Mouse (Mus musculus) heart, embryonic 10.5 days (tissue): ENCODE measurements around the gene Ss18l1. TPM values are rescaled to one million over a fixed set of nuclear protein-coding genes. Genes with fewer than 3 reads are reported as not detected.
A peak's percentile ranks its signal among the peaks of the same experiment; 100 is the strongest.

Source experiments
- DNase-seq: peaks from one replicate; pipeline ENCODE4 v3.0.0-alpha.2; 2017; ENCODE audit warnings: low spot score
- H3K27ac ChIP-seq: fragments of 300-500 bp; sonication (generic); 2 replicates; pipeline ENCODE4 v1.5.1; 2016; ENCODE audit warnings: mild to moderate bottlenecking
- H3K27me3 ChIP-seq: fragments of 300-500 bp; sonication (generic); 2 replicates; pipeline ENCODE4 v1.6.1; 2016; ENCODE audit warnings: mild to moderate bottlenecking; ENCODE audit not compliant: poor library complexity, insufficient read depth, severe bottlenecking
- H3K36me3 ChIP-seq: fragments of 300-500 bp; sonication (generic); 2 replicates; pipeline ENCODE4 v1.6.1; 2016; ENCODE audit warnings: mild to moderate bottlenecking, moderate library complexity
- H3K4me1 ChIP-seq: fragments of 300-500 bp; sonication (generic); 2 replicates; pipeline ENCODE4 v1.6.1; 2016; ENCODE audit warnings: mild to moderate bottlenecking
- H3K4me3 ChIP-seq: fragments of 300-500 bp; sonication (generic); 2 replicates; pipeline ENCODE4 v1.5.1; 2016; ENCODE audit warnings: mild to moderate bottlenecking, moderate library complexity
- H3K9me3 ChIP-seq: fragments of 300-500 bp; sonication (generic); 2 replicates; pipeline ENCODE4 v1.6.1; 2016; ENCODE audit warnings: mild to moderate bottlenecking, moderate library complexity
- WGBS: fragments of 180-500 bp; shearing (Covaris S2); methylation state at CpG from one replicate; pipeline ENCODE4 v1.1.7; 2016; 5-methylcytosine and 5-hydroxymethylcytosine counted together
- polyA plus RNA-seq: library from polyadenylated mRNA; unstranded; fragments of >200 nt; fragmentation: Nextera tagmentation; extraction: Ambion mirVana; gene quantifications from 2 replicates; pipeline ENCODE4 v1.2.1, GENCODE M21; 2016

The Ss18l1 gene
- 3.5 and 4.4 TPM in 2 replicates for polyA plus RNA-seq

GRCm38 (mm10) chr2:180042256-180042857 is at the start of gene Ss18l1, which contains the start of gene Psma7:
Ss18l1 (plus strand) TSS chr2:180042509.
Psma7 (minus strand) TSS chr2:180042433.
- Histone ChIP-seq H3K27ac (peak within 1 kb of the TSS; percentile 96), H3K36me3 (peaks cover 23% of the 10 kb centered on the region), H3K9me3 (no peaks in the 10 kb centered on the region), H3K4me1 (peaks cover 27% of the 10 kb centered on the region), H3K27me3 (no peaks in the 10 kb centered on the region), H3K4me3 (peak within 1 kb of the TSS; percentile 97)
- DNase-seq, result peak; percentile 95
- WGBS, result under 1% methylated on average over 78 of the region's 78 CpGs

GRCm38 (mm10) chr2:179993071-179993470 is 49.2 kb upstream of the Ss18l1 start:
- 72% methylated on average over 5 of the region's 5 CpGs for WGBS
- Histone ChIP-seq H3K4me1 (peaks cover 4% of the 10 kb centered on the region; the same call in 1 of the 2 replicates), H3K27ac (no peak overlapping the region), H3K27me3 (no peaks in the 10 kb centered on the region), H3K4me3 (no peak overlapping the region), H3K36me3 (no peaks in the 10 kb centered on the region), H3K9me3 (no peaks in the 10 kb centered on the region)
- peak; percentile 63 for DNase-seq

- peak; percentile 45 for DNase-seq
Measured at GRCm38 (mm10) chr2:179998431-179998830, 43.9 kb upstream of the Ss18l1 start.

GRCm38 (mm10) chr2:180001635-180002034 is 40.7 kb upstream of the Ss18l1 start:
- H3K27me3 ChIP-seq, result peaks cover 10% of the 10 kb centered on the region; the same call in 1 of the 2 replicates
- no peaks in the 10 kb centered on the region for H3K36me3 ChIP-seq
- H3K4me1 ChIP-seq, result no peaks in the 10 kb centered on the region
- H3K27ac ChIP-seq, result no peak overlapping the region
- DNase-seq, result peak; percentile 66
- no peaks in the 10 kb centered on the region for H3K9me3 ChIP-seq
- H3K4me3 ChIP-seq, result no peak overlapping the region
- 85% methylated on average over 9 of the region's 9 CpGs for WGBS

More at GRCm38 (mm10) chr2:179998431-179998830, 43.9 kb upstream of the Ss18l1 start:
- 61% methylated on average over 4 of the region's 4 CpGs for WGBS
- no peaks in the 10 kb centered on the region for H3K36me3 ChIP-seq
- no peak overlapping the region for H3K27ac ChIP-seq
- no peak overlapping the region for H3K4me3 ChIP-seq
- no peaks in the 10 kb centered on the region for H3K4me1 ChIP-seq
- no peaks in the 10 kb centered on the region for H3K9me3 ChIP-seq
- no peaks in the 10 kb centered on the region for H3K27me3 ChIP-seq

GRCm38 (mm10) chr2:180005656-180006351 is 36.5 kb upstream of the Ss18l1 start:
- peaks cover 10% of the 10 kb centered on the region; the same call in 1 of the 2 replicates for H3K27me3 ChIP-seq
- H3K4me1 ChIP-seq, result no peaks in the 10 kb centered on the region
- 50% methylated on average over 5 of the region's 5 CpGs for WGBS
- H3K36me3 ChIP-seq, result no peaks in the 10 kb centered on the region
- H3K9me3 ChIP-seq, result peaks cover 3% of the 10 kb centered on the region; the same call in 1 of the 2 replicates
- H3K27ac ChIP-seq, result no peak overlapping the region
- DNase-seq, result no peak
- no peak overlapping the region for H3K4me3 ChIP-seq

- DNase-seq, result peak; percentile 64
- 39% methylated on average over 8 of the region's 9 CpGs for WGBS
- Histone ChIP-seq H3K27ac (no peak overlapping the region), H3K4me1 (no peaks in the 10 kb centered on the region), H3K36me3 (no peaks in the 10 kb centered on the region), H3K27me3 (peaks cover 10% of the 10 kb centered on the region; the same call in 1 of the 2 replicates), H3K4me3 (no peak overlapping the region), H3K9me3 (peaks cover 3% of the 10 kb centered on the region; the same call in 1 of the 2 replicates)
Measured at GRCm38 (mm10) chr2:180006352-180007017, 35.8 kb upstream of the Ss18l1 start.

- WGBS, result 86% methylated on average over 7 of the region's 7 CpGs
- Histone ChIP-seq H3K9me3 (peaks cover 3% of the 10 kb centered on the region; the same call in 1 of the 2 replicates), H3K36me3 (no peaks in the 10 kb centered on the region), H3K4me1 (no peaks in the 10 kb centered on the region), H3K4me3 (no peak overlapping the region), H3K27me3 (peaks cover 8% of the 10 kb centered on the region; the same call in 1 of the 2 replicates), H3K27ac (no peak overlapping the region)
- peak; percentile 43 for DNase-seq
Measured at GRCm38 (mm10) chr2:180010686-180011085, 31.6 kb upstream of the Ss18l1 start.

- 79% methylated on average over 6 of the region's 6 CpGs for WGBS
- peak; percentile 41 for DNase-seq
- Histone ChIP-seq H3K27ac (no peak overlapping the region), H3K4me3 (no peak overlapping the region), H3K4me1 (no peaks in the 10 kb centered on the region), H3K36me3 (no peaks in the 10 kb centered on the region), H3K27me3 (peaks cover 1% of the 10 kb centered on the region; the same call in 1 of the 2 replicates), H3K9me3 (peaks cover 3% of the 10 kb centered on the region; the same call in 1 of the 2 replicates)
Measured at GRCm38 (mm10) chr2:180011370-180011769, 30.9 kb upstream of the Ss18l1 start.

GRCm38 (mm10) chr2:180013686-180014085 is 28.6 kb upstream of the Ss18l1 start:
- Histone ChIP-seq H3K27me3 (peaks cover 6% of the 10 kb centered on the region), H3K4me3 (no peak overlapping the region), H3K27ac (no peak overlapping the region), H3K36me3 (no peaks in the 10 kb centered on the region), H3K9me3 (peaks cover 3% of the 10 kb centered on the region; the same call in 1 of the 2 replicates), H3K4me1 (peaks cover 5% of the 10 kb centered on the region; the same call in 1 of the 2 replicates)
- WGBS, result 85% methylated on average over 7 of the region's 7 CpGs
- DNase-seq, result peak; percentile 16

- H3K9me3 ChIP-seq, result no peaks in the 10 kb centered on the region
- no peak overlapping the region for H3K27ac ChIP-seq
- H3K4me1 ChIP-seq, result peaks cover 9% of the 10 kb centered on the region; the same call in 1 of the 2 replicates
- no peak for DNase-seq
- WGBS, result 70% methylated on average over 4 of the region's 4 CpGs
- no peaks in the 10 kb centered on the region for H3K36me3 ChIP-seq
- no peak overlapping the region for H3K4me3 ChIP-seq
- H3K27me3 ChIP-seq, result peaks cover 43% of the 10 kb centered on the region
Measured at GRCm38 (mm10) chr2:180017632-180018031, 24.7 kb upstream of the Ss18l1 start.

- Histone ChIP-seq H3K27me3 (peaks cover 52% of the 10 kb centered on the region), H3K4me3 (no peak overlapping the region), H3K9me3 (no peaks in the 10 kb centered on the region), H3K4me1 (peaks cover 13% of the 10 kb centered on the region; the same call in 1 of the 2 replicates), H3K36me3 (no peaks in the 10 kb centered on the region), H3K27ac (no peak overlapping the region)
- WGBS, result 74% methylated on average over 9 of the region's 9 CpGs
- DNase-seq, result no peak
Measured at GRCm38 (mm10) chr2:180018573-180018972, 23.7 kb upstream of the Ss18l1 start.

GRCm38 (mm10) chr2:180020091-180020661 is 22.1 kb upstream of the Ss18l1 start:
- Histone ChIP-seq H3K9me3 (no peaks in the 10 kb centered on the region), H3K4me3 (no peak overlapping the region), H3K27ac (no peak overlapping the region), H3K4me1 (peaks cover 28% of the 10 kb centered on the region; the same call in 1 of the 2 replicates), H3K36me3 (no peaks in the 10 kb centered on the region), H3K27me3 (peaks cover 54% of the 10 kb centered on the region)
- WGBS, result 64% methylated on average over 7 of the region's 7 CpGs
- DNase-seq, result no peak
